Mouse (Mus musculus) thymus, postnatal 10 days (tissue): ENCODE data around the gene Ghr.

ENCODE experiments used
- DNase-seq, 2 experiments: peaks; one replicate each; pipeline ENCODE4 v3.0.0; 2021; ENCODE audit warnings: low spot score in 2 of 2

Gene Ghr

GRCm38 (mm10) chr15:3293477-3293876, 289.8 kb downstream of the Ghr start:
- no peak for DNase-seq

GRCm38 (mm10) chr15:3290435-3290834, 292.9 kb downstream of the Ghr start:
- no peak for DNase-seq

- DNase-seq: no peak
Observed at GRCm38 (mm10) chr15:3286032-3286431, 297.3 kb downstream of the Ghr start.

- DNase-seq: no peak
Observed at GRCm38 (mm10) chr15:3281737-3282136, 301.6 kb downstream of the Ghr start.

- no peak for DNase-seq
Observed at GRCm38 (mm10) chr15:3281216-3281615, 302.1 kb downstream of the Ghr start.

- DNase-seq: no peak
Observed at GRCm38 (mm10) chr15:3279242-3279641, 304.1 kb downstream of the Ghr start.

- no peak for DNase-seq
Observed at GRCm38 (mm10) chr15:3277391-3277790, 305.9 kb downstream of the Ghr start.

GRCm38 (mm10) chr15:3273191-3273590, 310.1 kb downstream of the Ghr start:
- no peak for DNase-seq

- DNase-seq: peak in 1 of 2 experiments; percentile 9
Observed at GRCm38 (mm10) chr15:3271216-3271615, 312.1 kb downstream of the Ghr start.

GRCm38 (mm10) chr15:3270646-3271077, 312.6 kb downstream of the Ghr start:
- DNase-seq: peak; percentile 56 to 66

- DNase-seq: peak in 1 of 2 experiments; percentile 24
Observed at GRCm38 (mm10) chr15:3269996-3270645, 313.2 kb downstream of the Ghr start.

GRCm38 (mm10) chr15:3269496-3269895, 313.8 kb downstream of the Ghr start:
- DNase-seq: no peak

GRCm38 (mm10) chr15:3268247-3268646, 315.0 kb downstream of the Ghr start, which contains the start of gene Selenop:
TSS of gene Selenop (plus strand) at chr15:3268547.
- DNase-seq: no peak
